Mouse (Mus musculus): ENCODE measurements around the gene Heyl.

- no peak for TF ChIP-seq POLR2A (IDR thresholded peaks at IDR 0.05; ENCODE audit: low read depth, low read length)
- no peak for TF ChIP-seq CTCF (conservative IDR thresholded peaks at IDR 0.05; ENCODE audit: insufficient read depth, insufficient read length, low read depth, low read length)
Measured at GRCm38 (mm10) chr4:123248971-123249567, 15.7 kb downstream of the Heyl start.
